Mouse (Mus musculus) intestine, embryonic 16.5 days (tissue): Measurements from ENCODE around the gene Marveld3. TPM values are rescaled to one million over a fixed set of nuclear protein-coding genes. Genes with fewer than 3 reads are reported as not detected.

Source experiments
- ATAC-seq: fragments of 200-750 bp; cut with Nextera tagmentation; 2 replicates; pipeline ENCODE4 v1.8.0; 2017; ENCODE audit warnings: moderate TSS enrichment, moderate library complexity
- H3K27ac ChIP-seq: fragments of 300-500 bp; sonication (generic); 2 replicates; pipeline ENCODE4 v1.5.1; 2014; ENCODE audit warnings: mild to moderate bottlenecking, low read length
- H3K27me3 ChIP-seq: fragments of 300-500 bp; sonication (generic); replicated peaks from 2 replicates; pipeline ENCODE4 v1.6.1; 2014; ENCODE audit warnings: low read length, control low read depth, mixed read lengths; ENCODE audit not compliant: control insufficient read depth, insufficient read depth
- H3K36me3 ChIP-seq: fragments of 300-500 bp; sonication (generic); 2 replicates; pipeline ENCODE4 v1.6.1; 2014; ENCODE audit warnings: low read length, control low read depth; ENCODE audit not compliant: control insufficient read depth, insufficient read depth
- H3K4me1 ChIP-seq: fragments of 300-500 bp; sonication (generic); 2 replicates; pipeline ENCODE4 v1.6.1; 2014; ENCODE audit warnings: low read length, control low read depth, mixed read lengths; ENCODE audit not compliant: control insufficient read depth, insufficient read depth
- H3K4me2 ChIP-seq: fragments of 300-500 bp; sonication (generic); 2 replicates; pipeline ENCODE4 v1.6.1; 2014; ENCODE audit warnings: low read depth, low read length, control low read depth
- H3K4me3 ChIP-seq: fragments of 300-500 bp; sonication (generic); 2 replicates; pipeline ENCODE4 v1.5.1; 2014; ENCODE audit warnings: mild to moderate bottlenecking, low read length
- H3K9ac ChIP-seq: fragments of 300-500 bp; sonication (generic); 2 replicates; pipeline ENCODE4 v1.6.1; 2014; ENCODE audit warnings: low read depth, low read length
- H3K9me3 ChIP-seq: fragments of 300-500 bp; sonication (generic); 2 replicates; pipeline ENCODE4 v1.6.1; 2016; ENCODE audit warnings: low read length, control low read depth; ENCODE audit not compliant: control insufficient read depth
- WGBS: fragments of 180-500 bp; shearing (Covaris S2); extraction: QIAGEN DNeasy Blood & Tissue Kit; methylation state at CpG from one replicate; pipeline ENCODE4 v1.1.7; 2014; 5-methylcytosine and 5-hydroxymethylcytosine counted together
- polyA plus RNA-seq: library from polyadenylated mRNA; unstranded; fragments of >200 nt; fragmentation: Nextera tagmentation; extraction: Ambion mirVana; gene quantifications from 2 replicates; pipeline ENCODE4 v1.2.1, GENCODE M21; 2015

Gene Marveld3
- polyA plus RNA-seq = 12.0 and 17.1 TPM in 2 replicates

DNA sequence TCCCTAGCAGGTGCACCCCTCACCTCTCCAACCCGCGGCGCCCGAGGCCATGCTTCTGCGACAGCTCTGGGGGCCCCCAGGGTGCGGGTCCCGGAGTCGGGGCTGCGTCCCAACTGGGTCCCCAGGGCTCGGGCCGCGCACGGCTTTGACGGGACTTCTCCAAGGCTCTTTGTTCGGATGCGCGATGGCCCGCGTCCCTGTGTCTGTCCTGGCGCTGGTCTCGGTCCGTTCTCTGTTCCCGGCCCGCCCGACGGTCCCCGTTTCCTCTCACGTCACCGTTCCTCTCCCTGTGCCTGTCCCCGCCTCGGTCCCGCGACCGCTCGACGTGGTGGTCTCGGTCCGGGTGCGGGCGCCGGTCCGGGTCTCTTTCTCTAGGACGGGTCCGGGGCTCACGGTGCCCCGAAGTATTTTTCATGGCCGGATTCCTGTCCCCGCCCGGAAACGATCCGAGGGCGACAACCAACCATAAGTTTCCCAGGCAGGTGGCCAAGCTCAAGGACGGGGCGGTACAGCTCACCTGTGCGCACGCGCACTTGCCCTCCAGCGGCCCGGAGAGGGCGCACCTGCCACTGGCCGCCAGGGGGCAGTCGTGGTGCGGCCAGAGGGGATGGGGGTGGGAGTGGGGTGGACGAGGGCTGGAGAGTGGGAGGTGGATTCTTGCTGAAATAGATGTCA, at the start of gene Marveld3:
TSS of gene Marveld3 (minus strand) at position 511 of the 675 bp plus-strand sequence.
- peak; percentile 68 for ATAC-seq
- Histone ChIP-seq H3K9ac (peak within 1 kb of the TSS; percentile 74), H3K9me3 (no peaks in the 10 kb centered on the region), H3K36me3 (no peaks in the 10 kb centered on the region), H3K27me3 (peaks cover 17% of the 10 kb centered on the region), H3K27ac (0 out of 2 replicates have a peak within 1 kb of the TSS, but pooled peaks have one; percentile 2), H3K4me3 (peak within 1 kb of the TSS; percentile 64), H3K4me2 (peak within 1 kb of the TSS; percentile 69), H3K4me1 (peaks cover 20% of the 10 kb centered on the region; the same call in 1 of the 2 replicates)
- 3% methylated on average over 64 of the region's 64 CpGs for WGBS

- H3K4me3 ChIP-seq = no peak overlapping the region
- no peak overlapping the region for H3K4me2 ChIP-seq
- no peaks in the 10 kb centered on the region for H3K9me3 ChIP-seq
- H3K27ac ChIP-seq = no peak overlapping the region
- H3K9ac ChIP-seq = no peak overlapping the region
- no peaks in the 10 kb centered on the region for H3K4me1 ChIP-seq
- peaks cover 4% of the 10 kb centered on the region; the same call in 1 of the 2 replicates for H3K27me3 ChIP-seq
- H3K36me3 ChIP-seq = no peaks in the 10 kb centered on the region
- no peak for ATAC-seq
- 33% methylated on average over 5 of the region's 5 CpGs for WGBS
Measured at GRCm38 (mm10) chr8:110010868-110011267, 48.9 kb upstream of the Marveld3 start.

- H3K9me3 ChIP-seq = no peaks in the 10 kb centered on the region
- no peaks in the 10 kb centered on the region for H3K4me1 ChIP-seq
- H3K9ac ChIP-seq = no peak overlapping the region
- peaks cover 2% of the 10 kb centered on the region; the same call in 1 of the 2 replicates for H3K27me3 ChIP-seq
- no peak overlapping the region for H3K27ac ChIP-seq
- 69% methylated on average over 8 of the region's 8 CpGs for WGBS
- H3K36me3 ChIP-seq = no peaks in the 10 kb centered on the region
- no peak overlapping the region for H3K4me3 ChIP-seq
- no peak overlapping the region for H3K4me2 ChIP-seq
- no peak for ATAC-seq
Measured at GRCm38 (mm10) chr8:110008995-110009446, 47.0 kb upstream of the Marveld3 start.

- H3K4me3 ChIP-seq = no peak overlapping the region
- H3K36me3 ChIP-seq = no peaks in the 10 kb centered on the region
- H3K27me3 ChIP-seq = no peaks in the 10 kb centered on the region
- no peak overlapping the region for H3K4me2 ChIP-seq
- WGBS = 74% methylated on average over 25 of the region's 26 CpGs
- no peaks in the 10 kb centered on the region for H3K4me1 ChIP-seq
- H3K27ac ChIP-seq = no peak overlapping the region
- no peaks in the 10 kb centered on the region for H3K9me3 ChIP-seq
- no peak overlapping the region for H3K9ac ChIP-seq
- ATAC-seq = peak; percentile 75
Measured at GRCm38 (mm10) chr8:110008228-110008994, 46.4 kb upstream of the Marveld3 start.

DNA sequence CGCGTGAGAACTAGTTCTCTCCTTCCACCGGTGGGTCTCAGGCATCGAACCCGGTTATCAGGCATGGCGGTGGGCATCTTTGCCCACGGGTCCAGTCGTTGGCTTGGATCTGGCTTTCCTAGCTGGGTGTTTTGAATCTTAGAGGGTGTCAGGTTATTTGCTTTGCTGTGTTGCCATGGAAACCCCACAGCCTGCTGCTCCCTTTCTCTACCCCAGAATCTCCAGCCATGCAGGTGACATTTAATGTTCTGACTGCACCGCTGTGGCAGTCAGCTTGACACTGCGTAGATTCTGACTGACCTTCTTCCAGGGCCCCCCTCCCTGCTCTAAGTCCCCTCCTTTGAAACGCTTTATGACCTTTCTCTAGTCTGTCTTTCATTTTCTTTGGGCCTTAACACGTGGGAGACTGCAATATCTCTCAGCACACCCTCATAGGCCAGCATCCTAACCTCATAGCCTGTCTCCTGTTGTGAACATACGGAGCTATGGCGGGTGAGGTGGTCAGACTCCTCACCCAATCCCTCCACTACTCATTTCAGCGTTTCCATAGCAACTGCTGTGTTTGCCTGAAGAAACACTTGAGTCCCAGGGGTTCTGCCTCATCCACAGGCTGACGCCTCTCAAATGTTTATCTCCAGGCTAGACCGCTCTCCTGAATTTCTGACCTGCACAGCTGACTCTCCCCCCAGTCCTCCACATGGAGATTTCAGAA, 44.5 kb upstream of the Marveld3 start:
- H3K4me2 ChIP-seq = no peak overlapping the region
- H3K27ac ChIP-seq = no peak overlapping the region
- no peak overlapping the region for H3K9ac ChIP-seq
- no peaks in the 10 kb centered on the region for H3K9me3 ChIP-seq
- H3K4me1 ChIP-seq = no peaks in the 10 kb centered on the region
- H3K4me3 ChIP-seq = no peak overlapping the region
- H3K27me3 ChIP-seq = no peaks in the 10 kb centered on the region
- no peak for ATAC-seq
- no peaks in the 10 kb centered on the region for H3K36me3 ChIP-seq
- WGBS = 54% methylated on average over 17 of the region's 17 CpGs

GRCm38 (mm10) chr8:110004300-110004699, 42.3 kb upstream of the Marveld3 start:
- H3K4me3 ChIP-seq = no peak overlapping the region
- no peaks in the 10 kb centered on the region for H3K36me3 ChIP-seq
- H3K4me2 ChIP-seq = no peak overlapping the region
- H3K27me3 ChIP-seq = no peaks in the 10 kb centered on the region
- no peak for ATAC-seq
- H3K9ac ChIP-seq = no peak overlapping the region
- H3K9me3 ChIP-seq = no peaks in the 10 kb centered on the region
- H3K27ac ChIP-seq = no peak overlapping the region
- WGBS = 71% methylated on average over 5 of the region's 5 CpGs
- H3K4me1 ChIP-seq = no peaks in the 10 kb centered on the region

GRCm38 (mm10) chr8:110002953-110003352, 41.0 kb upstream of the Marveld3 start:
- Histone ChIP-seq H3K4me1 (no peaks in the 10 kb centered on the region), H3K9me3 (no peaks in the 10 kb centered on the region), H3K27ac (no peak overlapping the region), H3K27me3 (no peaks in the 10 kb centered on the region), H3K4me2 (no peak overlapping the region), H3K36me3 (no peaks in the 10 kb centered on the region), H3K4me3 (no peak overlapping the region), H3K9ac (no peak overlapping the region)
- WGBS = 40% methylated on average over 9 of the region's 9 CpGs
- no peak for ATAC-seq

DNA sequence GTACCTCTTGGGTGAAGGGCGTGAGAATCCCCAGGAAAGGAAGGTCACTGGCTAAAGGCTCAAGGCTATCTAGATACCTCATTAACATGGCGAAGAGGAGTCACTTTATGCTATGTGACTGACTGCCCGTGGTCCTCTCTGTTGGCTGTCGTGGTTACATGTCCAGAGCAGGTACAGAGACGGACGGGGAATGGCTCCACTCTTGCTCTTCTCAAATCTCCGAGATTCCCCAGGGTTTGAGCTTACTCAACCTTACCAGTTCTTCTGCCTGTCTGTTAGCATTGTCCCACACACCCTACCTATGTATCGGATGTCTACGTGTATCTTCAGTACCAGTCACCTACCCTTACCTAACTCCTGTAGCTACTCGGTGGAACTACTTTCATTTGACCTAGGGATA, 38.0 kb upstream of the Marveld3 start:
- H3K9me3 ChIP-seq = no peaks in the 10 kb centered on the region
- ATAC-seq = no peak
- H3K9ac ChIP-seq = no peak overlapping the region
- no peak overlapping the region for H3K27ac ChIP-seq
- no peaks in the 10 kb centered on the region for H3K27me3 ChIP-seq
- H3K4me1 ChIP-seq = no peaks in the 10 kb centered on the region
- no peak overlapping the region for H3K4me2 ChIP-seq
- 82% methylated on average over 10 of the region's 10 CpGs for WGBS
- H3K36me3 ChIP-seq = no peaks in the 10 kb centered on the region
- H3K4me3 ChIP-seq = no peak overlapping the region

DNA sequence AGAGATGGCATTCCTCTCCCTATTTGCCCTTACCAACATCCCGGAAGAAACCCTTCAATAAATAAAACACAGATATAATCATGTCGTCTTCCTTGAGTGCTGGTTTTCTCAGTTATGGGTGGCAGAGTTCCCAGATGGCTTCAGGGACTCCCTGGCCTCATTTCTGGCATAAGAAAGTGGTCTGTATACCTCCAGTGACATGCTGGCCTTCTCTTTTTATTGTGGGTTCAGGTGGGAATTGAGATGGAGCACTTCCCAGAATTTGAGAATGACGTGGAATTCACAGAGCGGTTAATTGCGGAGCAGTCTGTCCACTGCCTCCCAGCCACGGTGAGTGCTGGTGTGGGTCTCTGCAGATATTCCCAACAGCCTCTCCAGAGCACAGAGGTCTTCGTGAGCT, 36.1 kb upstream of the Marveld3 start:
- Histone ChIP-seq H3K9ac (no peak overlapping the region), H3K36me3 (no peaks in the 10 kb centered on the region), H3K27ac (no peak overlapping the region), H3K4me3 (no peak overlapping the region), H3K27me3 (no peaks in the 10 kb centered on the region), H3K9me3 (no peaks in the 10 kb centered on the region), H3K4me1 (no peaks in the 10 kb centered on the region), H3K4me2 (no peak overlapping the region)
- WGBS = 68% methylated on average over 7 of the region's 7 CpGs
- no peak for ATAC-seq
